Mouse (Mus musculus): Measurements from ENCODE around the gene Ccdc57.

The Ccdc57 gene

DNA sequence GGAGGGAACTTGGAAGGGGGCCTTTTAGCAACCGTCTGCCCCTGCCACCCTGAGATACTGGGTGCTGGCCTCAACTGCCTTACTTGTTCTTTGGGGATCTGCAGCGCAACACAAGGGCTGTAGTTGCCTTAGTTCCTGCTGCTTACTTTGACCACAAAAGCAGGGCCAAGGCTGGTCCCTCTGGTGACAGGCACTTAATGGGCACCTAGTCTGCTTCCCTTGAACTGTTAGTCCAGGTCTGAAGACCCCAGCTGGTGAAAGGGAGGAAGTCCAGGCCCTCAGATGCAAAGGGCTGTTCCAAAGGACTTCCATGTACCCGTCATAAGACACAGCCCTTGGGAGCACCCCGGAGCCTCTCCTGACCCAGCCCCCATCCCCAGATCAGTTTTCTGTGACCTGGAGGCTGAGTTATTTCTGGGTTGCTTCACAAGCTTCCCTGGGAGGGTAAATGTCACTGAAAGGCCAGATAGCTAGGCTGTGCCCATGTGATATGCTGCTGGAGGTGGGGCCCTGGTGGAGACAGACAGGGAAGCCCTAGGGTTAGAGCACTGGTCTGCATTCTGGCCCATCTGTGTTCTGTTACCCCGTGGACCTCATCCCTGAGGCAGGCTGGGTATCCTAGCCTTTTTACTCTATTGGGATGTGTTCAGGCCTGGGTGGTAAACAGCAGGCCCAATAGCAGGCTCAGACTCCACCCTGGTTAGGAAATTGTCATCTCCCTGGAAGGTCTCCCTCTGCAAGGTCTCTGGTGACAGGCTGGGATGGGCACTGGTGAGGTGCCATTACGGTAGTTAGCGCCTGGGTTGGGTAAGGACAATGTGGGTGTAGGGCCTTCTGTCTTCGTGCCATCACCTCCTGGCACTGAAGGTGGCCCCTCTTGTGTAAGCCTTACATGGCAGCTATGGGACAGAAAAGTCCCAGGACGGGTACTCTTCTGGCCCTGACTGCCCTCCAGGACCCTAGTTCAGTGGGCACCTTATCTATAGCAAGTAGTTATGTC lies 19.4 kb upstream of the Ccdc57 start:
- no peak for DNase-seq (ENCODE audit: low read depth)

DNA sequence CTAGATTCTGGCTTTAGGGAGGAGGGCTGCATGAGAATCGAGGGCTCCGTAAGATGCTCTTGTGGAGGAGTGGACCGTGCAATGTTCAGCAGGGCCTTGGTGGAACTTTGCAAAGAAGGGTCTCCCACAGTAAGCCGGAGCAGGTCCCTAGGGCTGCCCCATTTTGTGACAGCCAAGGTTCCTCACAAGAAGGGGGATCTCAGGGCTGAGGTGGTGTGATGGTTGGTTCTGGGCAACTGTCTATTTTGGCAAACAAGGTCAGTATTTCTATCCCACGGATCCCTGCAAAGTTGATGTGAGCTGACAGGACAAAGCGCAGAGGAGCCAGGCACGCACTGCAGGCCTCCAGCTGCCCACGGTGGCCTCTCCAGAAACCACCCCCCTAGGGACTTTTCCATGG lies 18.6 kb upstream of the Ccdc57 start:
- DNase-seq (ENCODE audit: low read depth), result no peak

DNA sequence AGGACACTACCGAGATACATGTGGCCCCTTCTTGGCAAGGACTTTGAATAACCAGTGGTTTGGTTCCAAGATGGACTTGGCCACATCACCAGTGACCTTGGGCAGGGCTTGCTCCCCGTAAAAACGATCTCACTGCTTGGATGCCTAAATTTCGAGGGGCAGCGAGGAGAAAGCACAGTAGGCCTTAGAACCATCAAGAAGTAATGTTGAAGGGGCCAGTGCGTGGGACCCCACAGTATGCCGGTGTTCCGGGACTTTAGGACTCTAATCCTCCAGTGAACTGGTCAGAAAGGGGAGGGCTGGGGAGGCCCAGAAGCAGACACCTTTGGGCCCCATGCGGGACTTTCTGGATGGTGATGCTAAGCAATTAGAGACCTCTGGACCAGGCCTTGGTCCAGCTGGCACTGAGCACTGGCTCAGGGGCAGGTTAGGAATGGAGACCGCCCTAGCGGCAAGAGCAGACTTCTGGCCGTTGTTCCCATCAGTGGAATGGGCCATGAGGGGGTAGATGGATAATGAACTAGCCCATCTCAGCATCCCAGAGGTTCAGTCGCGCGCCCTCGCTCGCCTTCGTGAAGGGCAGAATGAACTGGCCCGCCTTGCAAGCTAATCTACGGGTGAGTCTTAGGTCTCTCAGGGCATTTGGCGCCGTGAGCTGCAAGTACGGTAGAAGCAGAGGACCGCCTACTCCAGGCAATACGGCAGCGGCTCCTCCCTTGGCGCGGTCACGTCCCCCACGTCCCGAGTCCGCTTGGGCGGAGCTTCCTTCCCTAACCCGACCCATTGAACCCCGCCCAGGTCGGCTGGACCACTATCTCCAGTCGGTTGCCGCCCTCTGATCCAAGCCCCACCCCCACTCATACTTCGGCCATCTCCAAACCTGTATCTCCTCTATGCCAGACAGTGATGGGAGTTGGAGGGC lies 17.9 kb upstream of the Ccdc57 start:
- DNase-seq (ENCODE audit: low read depth), result no peak

DNA sequence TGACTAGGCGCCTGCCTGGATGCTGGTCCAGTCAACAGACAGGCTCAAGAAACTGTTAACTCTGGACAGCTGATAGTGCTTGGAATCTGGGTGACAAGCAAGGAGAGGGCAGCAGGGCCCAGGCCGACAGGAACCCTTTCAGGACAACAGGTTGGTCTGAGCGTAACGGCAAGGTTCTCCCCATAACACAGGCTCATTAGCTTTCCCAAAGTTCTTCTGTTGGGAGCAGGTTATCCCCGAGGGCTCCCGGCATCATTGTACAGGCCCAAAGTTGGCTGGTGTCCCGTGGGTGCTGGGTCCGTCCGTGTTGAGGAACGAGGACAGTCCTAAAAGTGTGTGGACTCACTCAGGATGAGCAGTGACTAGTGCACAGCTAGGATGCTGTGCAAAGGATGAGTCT lies 17.2 kb upstream of the Ccdc57 start:
- DNase-seq (ENCODE audit: low read depth), result no peak

DNA sequence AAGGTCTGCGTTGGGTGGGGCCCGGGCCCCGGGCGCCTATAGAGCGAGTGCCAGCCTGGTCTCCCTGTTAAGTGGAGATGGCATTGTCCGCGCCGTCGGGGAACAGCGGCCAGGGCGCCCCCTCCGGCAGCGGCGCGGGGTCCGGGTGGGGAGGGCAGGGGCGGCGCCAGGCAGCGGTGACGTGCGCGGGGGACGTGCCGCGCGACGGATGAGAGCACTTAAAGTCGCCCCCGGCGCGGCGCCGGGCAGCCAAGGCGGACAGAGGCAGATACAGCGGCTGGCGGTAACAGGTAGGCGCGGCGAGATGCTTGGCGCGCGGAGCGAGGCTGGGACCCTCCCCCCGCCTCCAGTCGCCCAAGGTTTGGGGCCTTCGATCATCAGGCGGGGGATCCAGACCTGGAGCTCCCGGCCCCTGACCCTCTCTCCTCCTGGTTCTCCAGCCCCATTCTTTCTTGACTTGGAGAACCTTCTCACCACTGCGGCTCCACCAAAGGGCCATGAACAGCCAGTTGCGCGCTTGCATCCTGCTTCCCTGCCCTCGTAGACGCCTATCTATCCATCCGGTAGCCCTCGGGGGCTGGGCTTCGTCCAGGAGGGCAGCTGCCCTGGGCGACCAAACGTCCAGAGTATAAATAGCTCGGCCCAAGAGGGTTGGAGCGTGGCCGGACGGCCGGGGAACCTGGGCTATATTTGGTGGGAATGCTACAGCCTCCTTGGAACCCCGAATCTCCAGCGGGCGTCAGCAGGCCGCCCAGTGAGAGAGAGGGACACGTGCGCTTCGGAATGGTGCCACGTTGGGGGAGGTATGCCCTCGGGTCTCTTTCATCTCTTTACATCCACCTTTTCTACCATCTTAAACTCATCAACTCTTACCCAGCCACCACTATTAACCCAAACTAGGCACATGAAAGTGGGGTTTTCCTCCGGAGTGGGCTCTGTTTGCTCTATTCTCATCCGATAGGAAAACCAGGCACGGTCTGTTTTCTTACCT lies 16.5 kb upstream of the Ccdc57 start:
- no peak for DNase-seq (ENCODE audit: low read depth)

DNA sequence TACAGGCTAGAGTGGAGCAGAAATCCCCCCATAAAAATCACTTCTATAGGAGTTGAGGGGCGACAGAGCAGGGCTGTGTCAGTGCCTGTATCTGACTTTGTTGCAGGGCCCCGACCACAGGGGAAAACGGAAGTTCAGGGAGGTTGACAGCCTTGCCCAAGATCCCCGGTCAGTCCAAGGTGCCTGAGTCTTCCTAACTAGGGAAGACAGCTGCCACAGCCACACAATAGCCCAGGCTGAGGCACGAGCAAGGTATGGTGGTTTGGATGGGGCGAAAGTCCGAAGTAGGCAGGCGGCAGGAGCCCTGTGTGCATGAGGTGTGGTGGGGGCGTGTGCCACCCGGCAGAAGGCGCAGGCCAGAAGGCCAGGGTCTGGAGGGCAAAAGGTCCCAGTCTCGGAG lies 15.7 kb upstream of the Ccdc57 start, which contains the start of gene Slc16a3:
Gene Slc16a3, plus strand, starts transcription at position 153 of the 400 bp plus-strand sequence.
- DNase-seq (ENCODE audit: low read depth), result no peak

DNA sequence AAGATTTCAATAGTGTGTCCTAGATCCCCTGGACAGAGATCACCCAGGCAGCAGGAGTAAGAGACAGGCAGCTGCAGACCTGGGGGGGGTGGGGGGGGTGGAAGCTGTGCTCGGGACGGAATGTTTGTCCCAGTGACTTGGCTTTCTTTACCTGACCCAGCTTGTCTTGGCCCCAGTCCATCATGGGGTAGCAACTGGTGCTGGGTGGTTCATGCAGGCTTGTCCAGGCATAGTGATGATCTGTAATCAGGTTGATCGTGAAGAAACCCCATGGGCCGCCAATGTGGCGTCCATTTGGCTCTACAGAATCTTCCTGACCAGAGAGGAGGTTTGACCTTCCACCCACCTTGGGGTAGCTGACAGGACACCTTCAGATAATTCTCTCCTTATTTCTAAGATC lies 13.3 kb upstream of the Ccdc57 start:
- DNase-seq (ENCODE audit: low read depth), result no peak

DNA sequence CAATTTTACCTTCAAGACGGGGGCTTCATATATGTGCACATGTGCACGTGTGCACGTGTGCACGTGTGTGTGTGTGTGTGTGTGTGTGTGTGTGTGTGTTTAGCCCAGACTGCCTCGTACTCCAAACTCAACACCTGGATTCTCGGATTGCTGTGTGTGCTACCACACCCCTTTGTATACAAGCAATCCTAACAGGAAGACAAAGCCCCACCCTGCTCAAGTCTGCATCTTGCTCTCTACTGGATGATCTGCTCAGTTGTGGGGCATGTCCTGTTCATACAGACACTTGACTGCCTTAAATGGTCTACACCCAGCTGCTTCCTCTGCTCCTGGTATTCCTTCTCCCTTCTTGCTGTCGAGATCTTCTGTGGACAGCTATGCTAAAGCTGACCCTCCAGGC lies 12.6 kb upstream of the Ccdc57 start:
- no peak for DNase-seq (ENCODE audit: low read depth)

DNA sequence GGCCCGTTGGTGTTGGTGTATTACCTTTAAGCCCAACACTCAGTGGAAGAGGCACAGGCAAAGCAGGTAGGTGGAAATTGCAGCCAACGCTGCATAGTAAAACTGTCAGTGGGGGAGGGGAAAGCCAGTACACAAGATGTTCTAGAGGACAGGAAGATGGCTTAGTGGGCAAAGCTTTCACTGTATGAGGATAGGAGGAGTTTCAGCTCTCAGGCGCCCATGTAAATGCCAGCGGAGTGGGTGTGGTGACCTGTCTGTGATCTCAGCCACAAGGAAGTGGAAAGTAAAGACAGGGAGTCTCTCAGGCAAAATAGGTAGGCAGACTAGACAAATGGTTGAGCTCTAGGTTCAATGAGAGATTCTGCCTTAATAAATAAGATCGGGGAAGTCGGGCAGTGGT lies 8.3 kb upstream of the Ccdc57 start:
- no peak for DNase-seq (ENCODE audit: low read depth)

DNA sequence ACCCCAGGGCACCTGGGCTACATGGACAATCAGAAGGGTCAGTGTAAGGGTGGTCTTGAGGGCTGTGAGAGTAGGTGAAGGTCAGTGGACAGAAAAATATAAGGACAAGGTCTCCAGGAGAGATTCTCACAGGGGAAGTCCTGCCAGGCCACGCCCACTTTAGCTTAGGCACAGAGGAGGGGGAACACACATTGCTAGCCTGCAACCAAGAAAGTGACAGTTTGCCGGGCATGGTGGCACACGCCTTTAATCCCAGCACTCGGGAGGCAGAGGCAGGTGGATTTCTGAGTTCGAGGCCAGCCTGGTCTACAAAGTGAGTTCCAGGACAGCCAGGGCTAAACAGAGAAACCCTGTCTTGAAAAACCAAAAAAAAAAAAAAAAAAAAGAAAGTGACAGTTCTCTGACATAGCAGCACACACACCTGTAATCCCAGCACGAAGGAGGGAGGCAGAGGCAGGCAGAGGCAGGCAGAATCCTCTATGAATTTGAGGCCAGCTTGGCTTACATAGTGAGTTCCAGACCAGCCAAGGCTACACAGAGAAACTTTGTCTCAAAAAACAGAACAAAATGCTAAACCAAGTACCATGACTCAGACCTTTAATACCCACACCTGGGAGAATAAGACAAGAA lies 7.2 kb upstream of the Ccdc57 start:
- DNase-seq (ENCODE audit: low read depth), result no peak

DNA sequence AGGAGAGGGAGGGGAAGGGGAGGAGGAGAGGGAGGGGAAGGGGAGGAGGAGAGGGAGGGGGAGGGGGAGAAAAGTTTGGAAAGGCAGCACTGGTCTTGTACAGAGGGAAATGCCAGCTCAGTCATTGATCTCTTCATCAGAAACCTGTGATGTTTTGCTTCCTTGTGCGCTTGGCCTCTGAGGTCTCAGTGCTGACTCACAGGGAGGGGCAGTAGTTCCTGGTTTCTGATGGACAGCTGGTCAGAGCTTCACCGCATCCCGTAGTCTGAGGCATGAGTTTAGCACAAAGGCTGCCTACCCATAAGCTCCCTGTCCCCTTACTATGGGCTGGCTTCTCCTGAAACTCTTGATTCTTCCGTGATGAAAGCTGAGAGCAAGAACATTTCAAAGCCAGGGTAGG lies 6.1 kb upstream of the Ccdc57 start:
- DNase-seq (ENCODE audit: low read depth), result peak; percentile 59

DNA sequence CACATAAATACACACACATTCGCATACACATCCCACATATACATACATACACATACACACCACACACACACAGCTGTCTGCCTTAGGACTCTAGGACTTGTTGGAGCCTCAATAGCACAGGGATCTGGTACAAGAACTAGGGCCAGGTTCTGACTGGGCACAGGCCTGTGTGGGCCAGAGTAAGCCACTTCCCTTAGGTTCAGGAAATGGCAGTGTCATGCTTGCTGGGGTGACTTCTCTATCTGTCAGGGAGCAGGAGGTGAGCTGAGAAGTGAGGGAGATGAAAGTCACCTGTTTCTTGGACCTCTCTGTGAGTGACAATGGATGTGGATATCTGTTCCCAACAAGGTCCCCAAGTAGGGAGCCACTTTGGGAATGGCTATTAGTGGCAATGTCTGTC lies 5.3 kb upstream of the Ccdc57 start:
- no peak for DNase-seq (ENCODE audit: low read depth)

DNA sequence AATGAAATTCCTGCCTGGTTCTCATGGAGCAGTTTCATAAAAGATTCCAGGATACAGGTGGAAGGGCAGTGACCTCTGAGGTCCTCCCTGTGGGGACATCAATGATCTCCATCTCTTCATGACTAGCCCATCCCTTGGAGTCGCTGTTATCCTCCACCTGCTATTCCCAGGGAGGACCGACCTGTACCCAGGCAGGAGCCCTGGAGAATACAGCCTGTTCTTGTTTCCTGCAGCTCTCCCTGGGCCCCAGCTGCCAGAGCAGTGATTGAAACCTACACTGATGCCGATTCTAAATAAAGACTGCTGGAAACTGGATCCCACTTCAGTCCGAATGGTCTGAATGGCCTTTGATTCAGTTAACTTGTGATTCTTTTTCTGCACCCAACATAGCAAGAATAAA lies 1.2 kb downstream of the Ccdc57 start:
- no peak for DNase-seq (ENCODE audit: low read depth)

DNA sequence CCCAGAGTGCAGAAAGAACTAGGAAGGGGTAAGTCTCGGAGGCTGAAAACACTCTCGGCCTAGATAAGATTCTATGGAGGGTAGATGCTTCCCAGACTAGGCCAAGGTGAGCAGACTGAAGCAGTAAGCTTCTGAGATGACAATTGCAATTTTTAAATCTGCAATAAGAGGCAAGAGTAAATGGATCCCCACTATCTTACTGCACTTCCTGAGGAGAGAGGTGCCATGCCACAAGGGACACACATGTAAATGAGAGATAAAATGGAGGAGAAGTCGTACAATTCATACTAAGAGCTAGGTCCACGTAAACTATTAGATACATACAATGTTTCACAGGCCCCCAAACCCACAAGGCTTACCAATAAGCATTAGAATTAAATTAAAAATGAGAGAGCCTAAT lies 4.2 kb downstream of the Ccdc57 start:
- no peak for DNase-seq (ENCODE audit: low read depth)

DNA sequence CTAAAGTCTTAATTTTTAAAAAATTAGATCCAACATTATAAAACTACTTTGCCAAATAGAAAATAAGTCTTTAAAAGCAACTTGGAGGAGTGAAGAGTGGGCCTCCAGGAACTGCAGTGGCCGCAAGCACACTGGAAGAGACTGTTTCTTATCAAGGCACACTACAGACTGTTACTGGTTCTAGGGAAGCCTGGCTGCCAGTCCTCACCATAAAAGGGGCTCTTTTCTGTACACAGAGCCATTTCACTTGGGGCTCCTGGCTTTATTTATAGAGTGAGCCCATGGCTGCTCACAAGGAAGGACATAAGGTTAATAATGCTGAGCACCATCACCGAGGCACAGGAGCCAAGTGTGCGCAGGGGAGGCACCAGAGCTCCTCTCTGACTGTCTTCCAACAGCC lies 10.1 kb downstream of the Ccdc57 start:
- no peak for DNase-seq (ENCODE audit: low read depth)

DNA sequence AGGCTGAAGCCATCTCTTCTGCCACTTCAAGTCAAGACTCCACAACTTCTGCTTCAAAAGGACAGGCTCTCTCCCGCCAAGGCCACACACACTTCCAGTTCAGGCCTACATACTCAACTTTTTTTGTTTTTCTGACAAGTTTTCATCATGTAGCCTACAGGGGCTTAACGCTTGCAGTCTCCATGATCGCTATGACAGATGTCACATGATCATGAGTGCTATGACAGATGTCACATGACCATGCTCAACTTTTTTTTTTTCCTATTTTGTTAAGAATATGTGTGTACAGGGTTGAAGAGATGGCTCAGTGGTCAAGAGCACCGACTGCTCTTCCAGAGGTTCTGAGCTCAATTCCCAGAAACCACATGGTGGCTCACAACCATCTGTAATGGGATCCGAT lies 14.9 kb downstream of the Ccdc57 start:
- no peak for DNase-seq (ENCODE audit: low read depth)

DNA sequence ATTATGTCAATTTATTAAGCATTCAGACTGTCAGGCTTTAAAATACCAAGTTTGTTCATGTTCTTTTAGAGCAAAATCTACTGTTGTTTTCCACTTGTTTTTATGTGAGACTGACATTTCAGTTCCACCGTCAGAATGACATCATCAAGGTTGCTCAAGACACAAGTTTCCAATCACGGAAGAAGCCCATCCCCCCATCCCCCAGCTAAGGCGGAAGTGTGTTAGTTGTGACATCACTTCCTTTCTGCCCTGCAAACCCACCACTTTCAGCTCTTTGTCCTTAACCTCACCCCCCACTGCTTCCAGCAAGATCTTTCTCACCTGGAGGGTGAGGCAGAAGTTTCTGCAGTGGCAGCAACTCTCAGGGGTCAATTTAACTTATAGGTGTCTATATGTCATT lies 16.2 kb downstream of the Ccdc57 start:
- DNase-seq (ENCODE audit: low read depth), result peak; percentile 46

DNA sequence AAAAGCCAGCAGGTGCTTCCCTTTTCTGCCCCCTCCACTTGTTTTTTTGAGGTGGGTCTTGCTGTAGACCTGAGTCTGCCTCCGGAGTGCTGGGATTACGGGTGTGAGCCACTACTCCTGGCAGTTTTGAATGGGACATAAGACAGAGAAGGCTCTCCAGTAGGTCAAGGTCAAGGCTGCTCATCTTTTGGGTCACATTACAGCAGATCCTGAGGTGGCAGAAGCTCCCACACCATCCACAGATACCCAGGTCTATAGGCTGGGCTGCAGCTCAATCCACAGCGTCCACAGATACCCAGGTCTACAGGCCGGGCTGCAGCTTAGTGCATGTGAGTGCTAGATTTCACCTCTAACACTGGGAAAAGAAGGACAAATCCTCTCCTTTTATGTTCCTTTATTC lies 18.9 kb downstream of the Ccdc57 start:
- no peak for DNase-seq (ENCODE audit: low read depth)

DNA sequence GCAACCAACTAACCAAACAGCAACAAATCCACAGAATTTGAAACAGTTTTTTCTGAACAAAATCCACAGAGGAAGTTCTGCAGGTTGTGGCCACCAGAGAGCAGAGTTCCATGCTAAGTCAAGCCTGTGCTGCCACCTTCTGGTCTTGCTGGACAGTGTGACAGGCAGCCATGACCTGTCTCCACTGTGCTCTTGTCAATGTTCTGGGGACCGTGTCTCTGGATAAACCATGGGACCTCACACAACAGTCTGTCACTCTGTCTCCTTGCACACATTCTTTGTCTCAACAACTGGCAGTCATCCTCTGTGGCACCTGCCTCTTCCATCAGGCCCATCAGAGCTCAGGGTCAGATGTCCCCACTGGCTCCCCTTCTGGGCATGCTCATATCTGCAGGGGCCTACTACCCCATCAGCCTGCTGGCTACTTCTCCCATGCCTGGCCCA lies 27.2 kb downstream of the Ccdc57 start:
- DNase-seq (ENCODE audit: low read depth), result peak; percentile 81

DNA sequence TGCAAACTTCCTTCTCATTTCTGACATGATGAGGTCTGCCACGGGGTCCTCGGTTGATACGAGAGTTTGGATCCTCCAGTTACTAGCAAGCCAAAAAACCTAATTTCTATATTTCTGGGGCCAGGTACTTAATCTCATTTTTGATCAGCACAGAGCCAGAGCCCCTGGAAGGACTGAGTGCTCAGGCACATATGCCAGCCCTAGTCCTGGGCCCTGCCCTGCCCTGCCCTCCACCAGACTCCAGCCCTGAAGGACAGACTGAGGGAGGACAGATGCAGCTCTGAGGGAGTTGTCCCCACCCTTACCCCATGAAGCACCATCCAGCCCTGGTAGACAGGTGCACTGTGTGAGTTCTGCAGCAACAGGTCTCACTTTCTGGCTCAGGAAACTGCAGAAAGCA lies 28.1 kb downstream of the Ccdc57 start:
- DNase-seq (ENCODE audit: low read depth), result no peak
